Mouse (Mus musculus) kidney, postnatal 14 days (tissue): ENCODE measurements around the gene Slc27a5.
A peak's percentile ranks its signal among the peaks of the same experiment; 100 is the strongest.

Experiments
- DNase-seq: peaks from one replicate; pipeline ENCODE4 v3.0.0; 2022; ENCODE audit warnings: mixed read lengths

Slc27a5 gene

GRCm38 (mm10) chr7:13023928-13024731, 26.1 kb upstream of the Slc27a5 start:
- peak; percentile 96 for DNase-seq

- DNase-seq = peak; percentile 87
Observed at GRCm38 (mm10) chr7:13022773-13023535, 25.0 kb upstream of the Slc27a5 start.

DNA sequence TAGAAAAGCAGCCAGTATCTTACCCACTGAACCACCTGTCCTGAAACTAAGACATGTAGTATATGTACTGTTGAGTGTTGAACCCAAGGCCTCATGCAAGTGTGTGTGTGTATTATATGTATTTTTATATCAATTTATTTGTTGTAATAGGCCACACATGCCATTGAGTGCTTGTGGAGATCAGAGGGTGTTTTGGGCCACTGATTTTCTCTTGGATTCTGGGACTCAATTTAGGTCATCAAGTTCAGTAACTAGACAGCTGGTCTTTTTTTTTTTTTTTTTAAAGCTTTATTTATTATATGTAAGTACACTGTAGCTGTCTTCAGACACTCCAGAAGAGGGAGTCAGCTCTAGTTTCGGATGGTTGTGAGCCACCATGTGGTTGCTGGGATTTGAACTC, 17.2 kb upstream of the Slc27a5 start:
- no peak for DNase-seq

- DNase-seq = no peak
Observed at GRCm38 (mm10) chr7:13014275-13014839, 16.4 kb upstream of the Slc27a5 start.

DNA sequence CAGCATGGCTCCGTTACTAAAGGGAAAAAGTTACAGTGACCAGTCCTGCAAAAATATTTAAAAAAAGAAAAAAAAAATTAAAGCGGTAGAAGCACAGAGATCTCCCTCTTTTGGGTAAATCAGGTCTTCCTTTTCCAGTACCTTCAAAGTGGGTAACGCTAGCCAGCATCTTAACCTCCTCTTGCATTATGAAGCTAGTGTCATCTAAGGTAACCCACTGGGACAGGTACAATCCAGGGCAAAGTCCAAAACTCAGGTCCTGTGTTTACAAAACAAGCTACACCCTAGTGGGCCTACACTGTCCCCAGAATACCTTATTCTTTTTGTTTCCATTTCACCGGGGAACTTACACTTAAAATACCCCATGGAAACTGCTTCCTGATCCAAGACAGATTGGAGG, 15.7 kb upstream of the Slc27a5 start:
- DNase-seq = no peak

DNA sequence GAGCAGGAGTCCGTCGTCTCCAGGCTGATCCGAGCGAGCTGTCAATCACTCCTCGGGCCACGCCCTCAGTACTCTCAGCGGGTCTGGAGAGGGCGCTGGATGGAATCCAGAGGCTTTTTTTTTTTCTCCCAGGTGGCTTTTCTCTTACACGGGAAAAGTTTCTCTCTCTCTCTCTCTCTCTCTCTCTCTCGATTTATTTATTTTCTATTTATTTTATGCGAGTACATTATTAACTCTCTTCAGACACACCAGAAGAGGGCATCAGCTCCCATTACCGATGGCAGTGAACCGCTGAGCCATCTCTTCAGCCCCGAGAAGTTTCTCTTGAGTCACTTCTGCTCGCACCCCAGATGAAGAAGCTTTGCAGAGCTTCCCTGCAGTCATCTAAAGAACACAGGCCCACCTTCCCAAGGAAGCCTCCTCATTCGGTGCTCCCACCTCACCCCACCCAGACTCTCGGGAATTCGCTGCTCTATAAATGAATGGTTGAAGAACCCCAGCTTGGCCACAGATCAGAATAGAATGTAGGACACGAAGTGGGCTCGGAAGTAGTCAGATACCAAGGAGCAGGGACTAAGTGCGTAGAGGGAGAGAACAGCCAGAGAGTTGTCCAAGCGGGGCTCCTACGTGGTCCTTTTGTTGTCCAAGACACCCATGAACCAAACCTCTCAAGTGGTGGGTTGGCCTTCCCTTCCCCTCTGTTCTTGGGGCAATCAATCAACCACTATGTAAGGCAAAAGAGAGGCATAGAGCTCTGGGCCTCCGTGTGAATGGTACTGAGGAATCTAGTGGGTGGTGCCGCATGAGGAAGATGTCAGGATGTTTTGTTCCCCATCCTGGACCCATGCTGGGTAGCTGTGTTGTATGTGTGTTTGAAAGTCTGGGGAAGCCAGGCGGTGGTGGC, 12.3 kb upstream of the Slc27a5 start, which contains the start of gene Zbtb45:
TSS of gene Zbtb45 (minus strand) at position 30 of the 904 bp plus-strand sequence.
- no peak for DNase-seq

- peak; percentile 95 for DNase-seq
Observed at GRCm38 (mm10) chr7:13009143-13010004, 11.4 kb upstream of the Slc27a5 start.

GRCm38 (mm10) chr7:13007341-13008092, 9.5 kb upstream of the Slc27a5 start:
- no peak for DNase-seq

DNA sequence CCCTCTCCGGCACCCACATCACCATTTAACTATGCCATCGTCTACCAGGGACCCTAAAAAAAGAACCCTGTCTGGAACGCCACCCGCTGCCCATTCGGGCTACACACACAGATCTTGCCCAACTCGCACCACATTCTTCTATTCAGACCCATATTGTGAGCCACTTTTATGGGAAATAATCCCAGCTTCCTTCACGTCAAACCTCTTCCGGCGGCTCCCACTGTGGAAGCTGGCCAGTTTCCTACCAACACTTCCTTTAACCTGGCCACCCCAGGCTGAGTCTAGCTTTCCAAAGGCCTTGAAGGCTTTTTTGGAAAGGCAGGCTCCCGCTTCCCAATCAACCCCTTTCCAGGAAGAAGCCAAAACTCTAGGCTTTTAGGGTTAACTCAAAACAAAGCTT, 8.5 kb upstream of the Slc27a5 start:
- peak; percentile 42 for DNase-seq

GRCm38 (mm10) chr7:13006011-13006410, 8.0 kb upstream of the Slc27a5 start:
- DNase-seq = no peak

- DNase-seq = no peak
Observed at GRCm38 (mm10) chr7:13003380-13003779, 5.4 kb upstream of the Slc27a5 start.

DNA sequence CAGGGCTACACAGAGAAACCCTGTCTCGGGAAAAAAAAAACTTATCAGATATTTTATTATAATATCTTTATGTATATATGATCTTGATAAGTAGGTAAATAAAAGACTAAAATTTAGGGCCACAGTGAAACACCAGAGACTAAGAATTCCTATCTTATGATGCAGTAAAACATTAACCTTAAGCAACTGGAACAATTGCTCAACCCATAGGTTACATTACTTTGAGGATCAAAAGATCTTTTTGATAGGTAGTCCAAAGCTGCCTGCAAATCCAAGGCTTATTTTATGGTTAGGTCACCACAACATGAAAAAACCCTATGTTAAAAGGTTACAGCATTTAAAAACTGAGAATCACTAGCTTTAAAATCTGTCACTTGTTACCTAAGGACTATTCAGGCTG, 3.6 kb upstream of the Slc27a5 start:
- DNase-seq = no peak

DNA sequence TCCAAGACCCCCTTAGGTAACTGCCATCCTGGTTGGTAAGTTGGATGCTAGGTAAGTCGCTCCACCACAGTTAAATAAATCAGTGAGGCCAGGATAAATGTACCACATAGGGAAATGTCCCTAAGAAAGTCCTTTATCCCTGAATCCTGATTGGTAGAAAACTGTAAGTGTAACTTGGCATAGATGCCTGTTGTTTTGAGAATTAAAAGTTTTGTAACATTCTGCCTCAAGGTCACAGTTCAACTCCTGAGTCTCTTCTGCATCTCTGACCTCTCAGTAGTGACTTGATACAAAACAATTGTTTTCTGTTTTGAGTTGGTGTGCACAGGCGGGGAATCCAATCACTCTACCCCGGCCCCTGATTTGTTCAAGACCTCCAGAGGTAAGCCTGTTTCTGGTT, 859 bp upstream of the Slc27a5 start, which contains the start of gene Trim28:
TSS of gene Trim28 (plus strand) at position 264 of the 400 bp plus-strand sequence.
- DNase-seq = no peak

- DNase-seq = no peak
Observed at GRCm38 (mm10) chr7:12997230-12997629, 762 bp downstream of the Slc27a5 start.

DNA sequence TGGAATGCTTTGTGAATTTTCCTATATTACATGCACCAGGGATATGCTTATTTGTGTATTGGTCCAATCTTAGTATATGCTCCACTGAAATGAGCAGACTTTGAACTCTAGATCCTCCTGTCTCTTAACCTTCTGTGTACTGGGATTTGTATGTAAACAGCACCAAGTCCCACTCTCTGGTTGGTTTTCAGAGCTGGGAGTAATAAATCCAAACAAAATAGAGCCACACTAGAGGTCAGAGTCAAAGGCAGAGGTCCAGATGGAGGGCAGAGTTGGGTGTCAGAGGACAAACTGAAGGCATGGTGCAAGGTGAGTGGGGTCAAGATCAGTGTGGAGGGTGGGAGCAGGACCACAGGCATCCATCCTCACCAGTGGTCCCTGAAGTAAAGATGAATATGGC, 2.1 kb downstream of the Slc27a5 start:
- DNase-seq = no peak

GRCm38 (mm10) chr7:12993148-12993547, 4.8 kb downstream of the Slc27a5 start:
- DNase-seq = no peak

DNA sequence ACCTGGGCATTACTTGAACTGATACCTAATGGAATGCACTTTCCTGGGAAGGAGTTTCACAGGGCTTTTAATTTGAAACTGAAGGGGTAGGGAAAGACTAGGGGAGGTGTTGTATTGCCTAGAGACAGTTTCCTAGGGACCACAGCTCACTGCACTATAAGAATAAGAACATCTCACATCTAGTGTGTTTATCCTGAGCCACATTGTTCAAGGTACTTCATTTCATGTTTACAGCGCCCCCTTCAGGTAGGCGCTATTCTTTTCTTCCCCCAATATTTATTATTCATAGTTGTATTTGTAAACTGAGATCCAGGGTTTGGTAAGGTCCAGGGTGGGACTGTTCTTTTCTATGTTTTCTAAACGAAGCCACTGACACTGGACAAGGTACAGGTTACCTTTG, 5.8 kb downstream of the Slc27a5 start:
- DNase-seq = no peak

DNA sequence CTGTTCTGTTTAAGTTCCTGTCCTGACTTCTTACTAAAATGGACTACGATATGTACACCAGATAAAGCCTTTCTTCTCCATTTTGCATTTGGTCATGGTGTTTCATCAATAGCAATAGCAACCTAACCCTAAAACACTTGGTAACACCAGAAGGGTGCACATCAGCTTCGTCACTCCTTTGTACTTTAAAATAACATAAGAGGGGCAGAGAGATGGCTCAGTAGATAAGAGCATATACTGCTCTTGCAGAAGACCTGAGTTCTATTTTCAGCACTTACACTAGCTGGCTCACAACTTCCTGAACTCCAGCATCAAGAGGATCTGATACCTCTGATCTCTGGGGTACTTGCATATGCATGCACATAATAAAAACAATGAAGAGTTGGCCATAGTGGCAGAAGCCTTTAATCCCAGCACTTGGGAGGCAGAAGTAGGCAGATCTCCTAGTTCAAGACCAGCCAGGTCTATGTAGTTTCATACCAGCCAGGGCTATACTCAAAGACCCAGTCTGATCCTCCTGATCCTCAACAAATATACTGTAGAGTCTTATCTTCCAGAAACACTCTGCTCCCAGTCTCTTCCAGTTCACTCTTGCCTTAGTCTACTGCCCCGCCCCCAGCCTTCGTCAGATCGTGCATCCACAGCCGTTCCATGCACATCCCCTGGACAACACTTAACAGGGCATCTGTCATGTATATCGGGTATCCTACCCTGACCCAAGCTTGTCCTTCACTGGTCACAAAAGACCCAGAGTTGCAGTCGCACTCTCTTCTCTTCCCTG, 10.4 kb downstream of the Slc27a5 start:
- DNase-seq = no peak

GRCm38 (mm10) chr7:12986906-12987305, 11.1 kb downstream of the Slc27a5 start:
- no peak for DNase-seq

DNA sequence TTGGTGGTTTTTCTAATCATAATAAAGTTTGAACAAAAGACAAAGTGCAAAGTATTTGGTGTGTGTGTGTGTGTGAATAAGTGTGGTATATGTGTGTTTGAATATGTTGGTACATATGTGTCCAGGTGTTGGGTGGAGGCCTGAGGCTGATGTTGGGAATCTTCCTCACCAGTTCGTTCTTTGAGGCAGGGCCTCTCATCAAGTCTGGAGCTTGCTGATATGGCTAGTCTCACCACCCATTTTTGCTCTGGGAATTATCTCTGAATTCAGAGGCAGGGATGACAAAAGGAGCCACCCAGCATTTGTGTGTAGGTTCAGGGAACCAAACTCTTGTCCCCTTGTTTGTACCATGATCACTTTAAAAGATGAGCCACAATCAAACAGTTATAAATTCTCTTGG, 12.3 kb downstream of the Slc27a5 start:
- DNase-seq = no peak
